Mouse (Mus musculus): ENCODE results near the gene Ptprn2. TPM values are rescaled to one million over a fixed set of nuclear protein-coding genes. Genes with fewer than 3 reads are reported as not detected.
A peak's percentile ranks its signal among the peaks of the same experiment; 100 is the strongest.

The Ptprn2 gene
- total RNA-seq, 2 experiments from 2014 or later = 13.1 to 17.2 TPM

DNA sequence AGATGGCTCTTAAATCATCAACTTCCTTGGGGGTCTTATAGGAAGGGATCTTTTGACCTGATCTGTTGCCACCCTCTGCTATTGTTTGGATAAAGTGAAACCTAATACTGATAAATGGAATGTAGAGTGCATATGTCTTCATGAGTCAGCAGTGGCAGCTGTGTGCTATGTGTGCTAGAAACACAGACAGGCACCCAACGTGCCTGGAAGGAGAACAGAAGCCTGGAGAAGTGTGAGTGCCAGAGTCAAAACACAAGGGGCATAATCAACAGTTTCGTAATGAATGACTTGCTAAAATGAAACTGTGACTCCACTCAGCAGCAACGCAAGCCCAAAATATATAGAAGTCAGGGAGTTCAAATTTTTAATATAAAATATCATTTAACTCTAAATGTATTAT lies 676.7 kb downstream of the Ptprn2 start:
- no peak for DNase-seq

DNA sequence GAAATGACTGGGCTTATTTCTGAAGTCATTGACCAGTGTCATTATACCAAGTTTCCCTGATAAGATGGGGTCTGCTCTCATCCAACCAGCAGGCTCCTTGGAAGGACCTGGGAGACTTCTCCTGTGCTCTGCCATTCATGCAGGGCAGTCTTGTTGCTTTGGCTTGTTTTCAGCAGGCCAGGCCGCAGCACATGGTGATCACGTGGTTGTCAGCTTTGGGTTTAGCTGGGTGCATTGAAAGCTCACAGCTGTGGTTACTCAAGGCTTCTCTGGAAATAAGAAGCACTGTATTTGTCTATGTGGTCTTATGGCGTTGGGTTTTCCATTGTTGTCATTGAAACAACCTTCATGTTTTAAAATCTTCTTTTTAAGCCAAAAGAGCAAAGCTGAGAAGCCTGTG lies 678.3 kb downstream of the Ptprn2 start:
- DNase-seq = no peak

DNA sequence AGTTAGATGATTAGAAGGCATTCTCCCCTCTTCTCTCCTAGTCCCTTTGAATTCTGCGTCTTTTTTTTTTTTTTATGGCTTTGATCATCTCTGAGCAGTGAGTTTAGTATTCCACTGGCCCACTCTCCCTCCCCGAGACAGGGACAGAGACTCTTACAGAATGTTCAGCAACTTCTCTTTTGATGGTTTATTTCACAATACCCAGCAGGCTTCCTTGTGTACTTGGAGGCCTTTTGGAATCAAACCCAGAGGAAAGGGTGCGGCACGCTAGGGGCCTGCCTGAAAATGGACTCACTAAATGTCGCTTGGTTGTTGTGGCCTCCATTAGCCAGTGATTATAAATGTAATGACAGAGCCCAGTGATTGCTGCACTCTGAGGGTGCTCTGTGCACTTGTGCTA lies 680.7 kb downstream of the Ptprn2 start:
- DNase-seq = no peak

DNA sequence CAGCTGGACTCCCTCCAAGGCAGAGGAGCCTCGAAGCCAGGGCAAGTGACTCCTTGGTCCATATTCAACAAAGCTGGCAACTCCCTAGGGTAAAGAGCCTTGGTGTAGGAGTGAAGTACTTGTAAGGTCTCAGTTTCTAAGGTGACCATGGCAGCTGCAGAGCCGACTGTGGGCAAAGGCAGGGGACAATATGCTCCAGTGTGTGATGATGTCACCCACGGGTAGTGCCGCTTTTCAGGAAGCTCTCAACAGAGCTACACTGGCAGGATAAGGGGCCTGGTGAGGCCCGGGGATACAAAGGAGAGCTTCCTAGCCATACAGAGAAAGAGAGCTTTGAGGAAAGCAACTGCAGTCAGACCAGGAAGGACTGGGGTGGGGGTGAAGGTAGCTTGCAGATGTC lies 684.1 kb downstream of the Ptprn2 start:
- no peak for DNase-seq

DNA sequence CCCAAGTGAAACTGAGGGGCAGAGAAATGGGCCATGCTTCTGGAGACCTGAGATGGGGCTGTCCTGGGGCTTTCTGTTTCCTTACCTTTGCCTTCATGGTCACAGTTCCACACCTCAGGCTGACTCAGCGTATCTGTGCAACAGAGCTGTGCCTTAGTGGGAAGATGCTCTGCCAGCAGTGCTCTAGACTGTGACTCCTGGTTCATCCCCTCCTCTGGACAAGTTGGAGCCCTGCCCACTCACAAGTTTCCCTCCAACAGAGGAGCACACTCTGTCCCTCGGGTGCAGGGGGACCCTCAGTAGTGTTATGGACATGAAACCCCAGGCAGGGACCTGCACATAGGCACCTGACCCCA lies 687.0 kb downstream of the Ptprn2 start:
- no peak for DNase-seq

DNA sequence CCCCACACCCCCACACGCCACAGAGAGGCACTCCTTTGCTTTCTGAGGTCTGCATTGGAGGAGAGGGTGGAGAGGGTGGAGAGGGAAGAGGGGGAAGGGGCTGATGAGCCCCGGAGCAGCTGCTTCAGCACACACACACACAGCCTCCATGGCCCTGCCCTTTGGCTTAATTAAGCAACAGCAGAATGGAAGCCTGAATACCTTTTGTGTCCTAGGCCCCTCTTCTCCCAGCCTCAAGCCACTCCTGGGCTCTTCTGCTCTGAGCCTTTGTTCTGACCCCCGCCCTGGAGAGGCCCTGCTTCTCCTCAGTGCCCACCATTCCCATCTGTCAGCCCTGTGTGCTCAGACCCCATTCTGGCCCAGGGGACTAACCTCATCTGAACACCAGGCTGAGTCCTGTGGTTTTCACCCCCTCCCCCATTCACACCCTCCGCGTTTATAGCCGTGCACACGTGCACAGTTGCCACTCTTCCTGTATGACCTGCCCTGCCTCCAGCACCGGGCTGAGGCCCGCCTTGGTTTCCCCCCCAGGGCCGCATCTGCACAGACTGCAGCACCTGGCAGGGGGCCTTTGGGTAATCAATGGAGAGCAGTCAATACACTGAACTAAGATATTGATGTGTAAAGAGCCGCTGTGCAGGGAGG lies 687.5 kb downstream of the Ptprn2 start:
- no peak for DNase-seq

DNA sequence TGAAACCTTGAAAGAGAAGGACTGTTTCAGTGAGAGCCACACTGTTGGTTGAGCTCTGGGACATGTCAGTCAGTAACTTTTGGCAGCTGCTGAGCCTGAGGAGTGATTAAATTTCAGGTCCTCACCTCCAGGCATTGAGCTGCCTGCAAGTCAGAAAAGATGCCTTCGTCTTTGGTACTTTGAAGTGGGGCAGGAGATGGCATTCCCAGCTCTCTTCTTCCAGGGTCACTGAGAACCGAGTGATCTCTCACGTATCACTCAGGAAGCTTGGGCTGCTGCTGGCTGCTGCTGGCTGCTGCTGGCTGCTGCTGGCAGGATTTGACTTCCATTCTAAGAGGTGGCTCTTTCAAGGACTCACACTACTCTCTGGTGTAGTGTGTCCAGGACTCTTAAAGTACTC lies 688.7 kb downstream of the Ptprn2 start:
- DNase-seq = peak; percentile 16

DNA sequence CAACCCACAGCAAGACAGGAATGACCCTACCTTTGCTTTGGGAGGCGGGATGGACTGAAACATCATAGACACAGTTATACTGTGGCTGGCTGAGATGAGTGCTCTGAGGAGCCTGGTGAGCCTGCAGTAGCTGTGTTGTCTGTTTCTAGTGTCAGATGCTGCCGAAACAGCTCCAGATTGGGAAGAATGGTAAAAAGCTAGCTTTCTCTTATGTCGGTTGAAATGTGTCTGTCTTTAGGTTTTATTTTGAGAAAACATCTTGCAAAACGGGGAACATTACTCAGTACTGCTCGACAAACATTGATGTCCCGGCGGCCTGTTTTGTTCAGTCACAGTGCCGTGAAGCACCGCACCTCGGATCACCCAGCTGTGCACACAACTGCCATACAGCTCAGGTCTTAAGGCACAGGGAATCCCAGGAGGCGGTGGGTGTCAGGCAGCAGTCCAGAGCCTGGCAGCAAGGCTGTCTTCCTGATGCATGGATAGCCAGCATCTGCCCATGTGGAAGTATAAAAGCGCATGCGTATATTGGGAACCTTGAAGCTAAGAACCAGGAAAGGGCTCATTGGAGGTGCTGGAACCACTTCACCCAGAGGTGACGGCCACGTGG lies 689.7 kb downstream of the Ptprn2 start:
- no peak for DNase-seq

DNA sequence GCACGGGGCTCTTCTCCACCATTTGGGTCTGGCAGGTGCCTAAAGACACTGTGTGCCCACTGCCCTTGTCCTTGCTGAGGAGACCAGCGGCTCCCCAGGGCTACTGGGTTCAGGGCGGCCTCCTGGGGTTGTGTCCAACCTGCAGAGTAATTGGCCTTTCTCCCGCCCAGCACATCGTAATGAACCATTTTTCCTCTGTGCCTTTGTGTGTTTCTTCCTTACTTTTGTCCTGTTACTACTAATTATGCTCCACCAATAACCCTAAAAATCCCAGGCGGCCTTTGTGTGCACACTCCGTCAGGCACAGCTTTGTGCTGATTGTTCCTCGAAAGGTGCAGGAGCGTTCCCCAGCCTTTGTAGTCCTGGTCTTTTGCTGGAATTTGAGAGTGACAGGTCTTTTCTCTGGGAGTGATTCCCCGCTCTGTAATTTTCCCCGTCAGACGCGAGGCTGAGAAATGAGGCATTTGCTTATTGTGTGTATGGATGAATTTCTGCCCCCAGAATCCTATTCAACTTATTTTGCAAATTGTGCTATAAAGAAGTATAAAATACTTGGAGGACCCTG lies 690.8 kb downstream of the Ptprn2 start:
- DNase-seq = no peak

DNA sequence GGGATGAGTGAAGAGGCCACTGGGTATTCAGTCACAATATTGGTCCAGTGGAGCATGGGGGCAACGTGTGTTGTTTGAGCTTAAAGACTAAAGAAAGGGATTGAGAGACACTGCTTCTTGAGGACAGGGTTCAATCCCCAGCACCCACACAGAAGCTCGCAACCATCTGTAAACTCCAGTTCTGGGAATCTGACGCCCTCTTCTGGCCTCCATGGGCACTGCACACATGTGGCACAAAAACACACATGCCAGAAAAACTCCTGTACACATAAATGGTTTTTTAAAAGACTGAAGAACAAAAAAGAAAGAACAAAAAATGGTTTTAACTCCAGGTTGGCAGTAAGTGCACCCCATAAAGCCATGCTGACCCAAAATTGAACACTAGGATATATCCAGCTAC lies 701.6 kb downstream of the Ptprn2 start:
- no peak for DNase-seq

DNA sequence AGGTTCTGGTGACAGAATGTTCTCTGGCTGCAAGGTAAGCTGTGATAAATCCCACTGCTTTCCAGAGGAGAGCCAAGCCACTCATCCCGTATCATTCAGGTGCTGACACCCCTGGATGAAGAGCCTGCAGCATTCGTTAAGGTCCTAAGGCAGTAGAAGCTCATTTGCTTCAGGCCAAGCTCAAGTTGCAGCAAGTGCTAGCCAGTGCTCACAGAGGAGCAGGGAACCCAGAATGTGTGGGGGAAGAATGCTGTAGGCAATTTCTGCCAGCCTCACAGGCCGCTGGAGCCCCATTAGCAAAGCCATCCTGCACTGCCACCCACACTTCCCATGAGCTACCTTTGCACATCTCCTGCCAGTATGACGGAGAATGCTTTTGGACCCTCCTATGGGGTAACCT lies 706.5 kb downstream of the Ptprn2 start:
- no peak for DNase-seq

DNA sequence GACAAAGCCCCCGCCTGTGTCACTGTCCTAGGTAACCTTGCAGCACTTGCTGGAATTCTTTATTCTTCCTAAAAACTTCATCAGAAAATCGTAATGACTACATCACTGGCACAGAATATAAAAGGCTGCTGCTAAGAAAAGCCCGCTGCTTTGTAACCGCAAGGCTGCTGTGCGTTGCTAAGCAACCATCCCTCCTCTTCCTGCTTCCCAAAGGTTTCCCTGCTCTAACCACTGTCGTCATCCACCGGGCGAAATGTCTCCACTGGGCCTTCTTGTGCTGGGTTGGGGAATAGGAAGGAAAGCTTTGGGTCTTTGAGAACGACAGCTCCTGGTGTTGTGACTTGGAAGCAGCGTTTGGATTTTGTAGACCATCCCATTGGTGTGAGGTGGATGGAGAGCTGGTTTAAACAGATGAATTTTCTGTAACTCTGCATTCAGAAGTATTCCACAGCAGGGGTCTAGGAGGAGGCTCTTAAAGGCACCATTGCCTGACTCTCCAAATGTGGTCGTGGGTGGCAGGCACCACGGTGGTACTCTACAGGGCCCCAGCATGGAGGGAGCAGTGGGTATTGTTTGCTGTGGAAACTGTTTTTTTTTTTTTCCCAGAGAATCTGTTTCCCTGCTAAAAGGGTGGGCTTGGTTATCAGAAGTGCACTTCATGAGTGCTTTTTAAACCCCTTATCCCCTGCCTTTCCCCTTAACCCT lies 711.4 kb downstream of the Ptprn2 start:
- DNase-seq = peak; percentile 16

DNA sequence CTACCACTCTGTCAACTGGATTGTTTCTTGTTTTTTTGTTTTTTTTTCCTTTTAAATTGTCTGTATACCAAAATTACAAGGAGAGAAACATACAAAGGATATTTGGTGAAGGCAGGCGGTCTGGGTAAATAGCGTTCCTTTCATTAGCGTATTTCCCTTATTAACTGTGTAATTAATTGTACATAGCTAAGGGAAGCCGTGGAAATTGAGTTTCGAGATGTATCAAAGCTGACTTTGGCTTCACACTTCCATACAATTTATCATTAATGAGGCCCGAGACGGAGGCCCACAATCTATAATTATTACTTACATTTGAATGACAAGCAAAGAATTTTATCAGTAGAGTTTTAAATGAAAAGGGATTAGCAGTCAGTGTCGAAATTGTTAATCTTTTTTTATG lies 712.6 kb downstream of the Ptprn2 start:
- no peak for DNase-seq

DNA sequence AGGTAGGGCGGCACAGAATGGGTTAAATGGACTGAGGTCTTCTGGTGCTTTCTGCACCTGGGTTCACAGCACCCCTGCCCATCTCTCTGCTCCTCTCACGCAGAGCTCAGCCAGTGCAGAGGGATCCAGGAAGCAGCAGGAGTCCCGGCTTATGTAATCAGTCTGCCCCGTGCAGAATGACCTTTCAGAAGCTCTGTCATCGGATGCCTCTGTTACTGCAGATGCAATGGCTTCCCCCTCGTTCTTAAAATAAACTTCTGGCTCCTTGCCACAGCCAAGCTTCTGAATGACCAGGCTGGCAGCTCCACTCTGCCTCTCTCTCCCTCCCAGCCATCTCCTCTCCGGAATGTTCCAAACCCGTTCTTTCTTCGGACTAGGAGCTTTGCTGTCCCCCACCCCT lies 714.6 kb downstream of the Ptprn2 start:
- DNase-seq = peak; percentile 80

DNA sequence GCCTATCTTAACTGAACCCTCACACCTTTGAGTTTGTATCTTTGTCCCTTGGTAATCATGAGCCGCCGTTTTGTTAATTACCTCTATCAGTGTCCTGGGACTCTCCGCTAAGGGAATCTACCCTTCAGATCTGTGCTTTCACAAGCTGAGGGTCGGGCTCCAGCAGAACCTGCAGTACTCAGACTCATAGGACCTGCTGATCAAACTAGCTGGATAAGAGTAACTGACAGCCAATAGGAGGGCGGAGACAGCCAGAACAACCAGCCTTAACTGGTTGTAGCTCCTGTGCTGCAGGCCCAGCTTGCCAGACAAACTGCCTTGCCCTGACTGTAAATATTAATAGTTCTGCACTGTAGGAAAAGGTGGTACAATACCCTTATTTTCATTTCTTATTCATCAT lies 715.1 kb downstream of the Ptprn2 start:
- DNase-seq = peak; percentile 24

DNA sequence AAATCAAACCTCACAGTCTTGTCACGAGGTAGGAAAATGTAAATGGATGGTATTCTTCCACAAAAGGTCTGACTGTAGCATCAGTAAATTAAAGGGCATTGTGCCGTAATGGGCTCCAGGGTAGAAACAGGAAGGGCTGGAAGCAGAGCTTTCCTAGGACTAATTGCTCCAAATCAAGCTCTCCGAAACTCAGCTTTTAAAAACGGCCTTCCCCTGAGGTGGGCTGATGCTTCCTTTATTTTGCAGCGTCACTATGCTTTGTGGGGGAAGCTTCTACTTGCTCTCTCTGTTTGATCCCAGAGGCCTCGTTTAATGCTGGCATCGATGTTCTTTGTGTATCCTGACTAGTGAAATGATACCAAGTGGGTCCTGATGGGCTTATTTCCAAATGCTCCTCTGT lies 718.0 kb downstream of the Ptprn2 start:
- DNase-seq = no peak

DNA sequence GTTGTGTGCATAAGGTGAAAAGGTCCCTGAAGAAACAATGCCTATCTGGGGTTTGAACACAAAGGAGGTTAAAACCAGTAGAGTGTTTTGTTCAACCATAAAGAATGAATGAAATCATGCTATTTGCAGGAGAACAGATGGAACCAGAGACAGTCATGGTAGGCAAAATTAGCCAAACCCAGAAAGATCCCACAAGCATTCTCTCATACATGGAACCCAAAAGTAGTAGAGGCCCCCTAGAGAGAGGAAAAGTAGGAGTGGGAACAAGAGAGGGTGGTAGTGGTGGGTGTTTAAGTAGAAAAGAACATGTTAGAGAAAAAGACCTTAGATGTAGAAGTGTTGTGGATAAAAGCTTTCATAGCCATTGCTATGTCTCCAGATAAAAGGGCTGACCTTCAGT lies 719.4 kb downstream of the Ptprn2 start:
- DNase-seq = no peak

DNA sequence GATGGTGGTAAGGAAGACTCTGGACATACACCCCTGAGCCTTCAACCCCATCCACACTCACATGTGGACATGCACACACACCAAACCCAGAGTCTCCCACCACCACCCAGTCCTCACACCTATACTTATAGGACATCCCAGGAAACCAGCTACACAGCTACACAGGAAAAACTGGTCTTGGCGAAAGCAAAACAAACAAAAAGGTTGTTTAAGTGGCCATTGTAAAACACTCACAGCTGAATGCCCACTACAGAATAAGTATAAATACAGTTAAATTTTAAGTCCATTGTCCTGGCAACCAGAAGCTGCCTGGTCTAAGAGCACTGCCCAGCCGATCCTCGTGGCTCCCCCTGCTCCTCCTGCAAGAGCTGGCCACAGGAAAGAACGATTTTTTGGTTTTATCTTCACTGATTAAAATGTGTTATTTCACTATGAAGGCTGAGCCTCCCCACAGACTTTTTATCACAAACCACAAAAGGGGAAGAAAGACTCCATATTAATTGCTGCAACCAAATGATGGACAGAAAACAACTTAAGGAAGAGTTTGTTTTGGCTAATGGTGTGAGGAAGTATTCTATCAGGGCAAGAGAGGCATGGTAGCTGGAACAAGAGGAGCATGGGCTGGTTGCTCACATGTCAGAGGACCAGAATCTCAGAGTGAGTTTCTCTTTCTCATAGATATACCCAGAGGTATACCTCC lies 722.1 kb downstream of the Ptprn2 start:
- DNase-seq = no peak

DNA sequence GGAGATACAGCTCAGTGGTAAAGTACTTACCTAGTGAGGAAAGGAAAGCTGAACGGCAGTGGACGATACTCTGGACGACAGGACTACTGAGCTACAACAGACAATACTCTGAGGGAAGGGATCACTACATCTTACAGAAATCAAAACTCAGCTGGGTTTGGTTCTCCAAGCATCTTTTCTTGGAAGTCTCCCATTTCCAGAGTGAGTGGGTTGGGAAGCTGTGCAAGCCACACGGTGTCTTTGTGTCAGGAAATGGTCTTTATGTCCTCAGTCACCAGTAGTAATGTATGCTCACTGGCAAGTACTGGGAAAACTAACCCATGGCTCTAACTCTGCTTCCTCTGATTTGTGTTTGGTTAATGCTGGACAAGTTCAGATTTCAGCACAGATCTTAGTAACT lies 724.9 kb downstream of the Ptprn2 start:
- no peak for DNase-seq

DNA sequence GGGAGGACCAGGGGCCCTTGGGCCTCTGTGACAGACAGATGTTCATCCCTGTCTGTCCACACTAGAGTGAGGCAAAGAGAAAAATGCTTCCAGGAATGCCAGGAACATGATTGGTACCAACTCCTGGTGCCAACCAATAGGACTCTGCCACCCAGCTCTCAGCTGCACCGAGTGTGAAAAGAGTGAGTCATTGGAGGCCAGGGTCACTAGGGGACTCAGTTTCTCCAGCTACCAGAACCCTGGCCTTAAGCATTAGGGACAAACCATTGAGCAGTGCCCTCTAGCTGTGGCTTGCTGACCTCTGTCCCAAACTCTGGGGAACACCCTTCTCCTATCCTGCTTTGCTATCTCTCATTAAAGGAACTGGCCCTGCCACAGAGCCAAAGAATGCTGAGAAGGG lies 728.0 kb downstream of the Ptprn2 start:
- peak; percentile 22 for DNase-seq

DNA sequence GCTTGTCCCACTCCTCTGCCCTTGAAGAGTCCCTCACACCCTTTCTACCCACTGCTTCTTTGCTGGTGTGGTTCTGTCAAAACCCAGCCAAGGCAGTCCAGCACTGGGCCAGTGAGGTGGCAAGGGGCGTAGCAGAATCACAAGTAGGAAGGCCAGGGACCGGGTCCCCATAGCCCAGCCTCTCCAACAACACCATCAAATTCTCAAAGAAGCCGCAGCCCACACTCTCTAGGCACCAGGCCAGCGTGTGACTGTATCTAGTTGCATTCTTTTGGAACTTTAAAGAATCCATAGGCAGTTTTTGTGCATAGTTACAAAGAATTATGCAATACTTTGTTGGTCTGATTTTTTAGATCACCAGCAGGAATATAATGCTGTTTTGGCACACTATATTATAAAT lies 728.8 kb downstream of the Ptprn2 start:
- DNase-seq = no peak

DNA sequence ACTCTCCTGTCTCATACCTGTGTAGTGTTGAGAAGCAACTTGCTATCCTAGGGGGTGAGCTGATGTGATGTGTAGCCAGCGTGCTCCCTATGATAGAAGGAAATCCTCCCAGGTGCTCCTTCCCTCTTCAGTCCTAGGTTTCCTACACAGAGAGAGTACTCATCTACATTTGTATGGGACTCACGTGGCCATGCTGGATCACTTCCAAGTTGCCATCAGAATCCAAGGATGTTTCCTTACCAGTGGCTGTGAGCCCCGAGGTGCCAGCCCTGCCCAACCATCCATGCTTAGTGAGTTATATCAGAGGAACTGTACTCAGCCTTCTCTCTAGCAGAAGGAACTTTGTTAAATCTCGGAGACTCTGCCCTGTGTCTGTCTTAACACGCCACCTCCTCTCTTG lies 729.4 kb downstream of the Ptprn2 start:
- DNase-seq = no peak

DNA sequence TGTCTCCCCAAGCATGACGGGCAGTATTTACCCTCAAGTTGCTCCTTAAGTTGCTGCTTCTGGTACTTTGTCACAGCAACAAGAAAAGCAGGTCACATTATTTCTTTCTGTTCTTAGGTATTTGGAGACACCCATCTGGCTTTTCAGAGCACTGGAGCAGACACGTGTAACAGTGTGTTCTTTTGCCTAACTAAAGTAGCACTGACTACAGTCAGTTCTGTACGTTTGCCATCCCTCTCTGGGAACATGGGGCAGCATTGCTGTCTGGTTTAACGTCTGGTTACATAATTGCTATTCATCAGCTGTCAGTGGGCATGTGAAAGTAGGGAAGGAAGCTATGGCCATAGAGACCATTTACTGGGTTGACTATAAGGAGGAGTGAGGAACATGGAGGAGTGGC lies 736.4 kb downstream of the Ptprn2 start:
- DNase-seq = no peak

All from adrenal gland, postnatal 10 days (tissue).